Mouse (Mus musculus) spleen, postnatal 4 days (tissue): ENCODE data around the gene Ppp1r1c.
A peak's percentile ranks its signal among the peaks of the same experiment; 100 is the strongest.
"Not testable (repeated sequence)": the region's sequence is repeated elsewhere in the genome, so short reads cannot be mapped to it uniquely, and the experiment has no call there.

Experiments used
- DNase-seq, 2 experiments: peaks; one replicate each; pipeline ENCODE4 v3.0.0; 2022; ENCODE audit warnings: low spot score in 2 of 2

Gene Ppp1r1c

GRCm38 (mm10) chr2:79744164-79744563 lies 36.6 kb downstream of the Ppp1r1c start:
- DNase-seq: no peak

- no peak for DNase-seq
Observed at GRCm38 (mm10) chr2:79751685-79752084, 44.1 kb downstream of the Ppp1r1c start.

- DNase-seq: no peak
Observed at GRCm38 (mm10) chr2:79760018-79760417, 52.4 kb downstream of the Ppp1r1c start.

- no peak for DNase-seq
Observed at GRCm38 (mm10) chr2:79762723-79763388, 55.3 kb downstream of the Ppp1r1c start.

- DNase-seq: no peak
Observed at GRCm38 (mm10) chr2:79765032-79765431, 57.5 kb downstream of the Ppp1r1c start.

GRCm38 (mm10) chr2:79765723-79766122 lies 58.1 kb downstream of the Ppp1r1c start:
- DNase-seq: no peak

- no peak for DNase-seq
Observed at GRCm38 (mm10) chr2:79768625-79769024, 61.0 kb downstream of the Ppp1r1c start.

GRCm38 (mm10) chr2:79770307-79770706 lies 62.7 kb downstream of the Ppp1r1c start:
- DNase-seq: no peak

- peak; percentile 50 to 85 for DNase-seq
Observed at GRCm38 (mm10) chr2:79774372-79774771, 66.8 kb downstream of the Ppp1r1c start.

- DNase-seq: no peak
Observed at GRCm38 (mm10) chr2:79777801-79778200, 70.2 kb downstream of the Ppp1r1c start.

GRCm38 (mm10) chr2:79780772-79781171 lies 73.2 kb downstream of the Ppp1r1c start:
- DNase-seq: no peak

- no peak for DNase-seq
Observed at GRCm38 (mm10) chr2:79785541-79786134, 78.1 kb downstream of the Ppp1r1c start.

- no peak for DNase-seq
Observed at GRCm38 (mm10) chr2:79786467-79786866, 78.9 kb downstream of the Ppp1r1c start.

- no peak for DNase-seq
Observed at GRCm38 (mm10) chr2:79793186-79793585, 85.6 kb downstream of the Ppp1r1c start.

- no peak for DNase-seq
Observed at GRCm38 (mm10) chr2:79797444-79797843, 89.9 kb downstream of the Ppp1r1c start.

- DNase-seq: no peak
Observed at GRCm38 (mm10) chr2:79798627-79799026, 91.0 kb downstream of the Ppp1r1c start.

GRCm38 (mm10) chr2:79815708-79816484 lies 108.3 kb downstream of the Ppp1r1c start:
- DNase-seq: no peak

GRCm38 (mm10) chr2:79819543-79819942 lies 112.0 kb downstream of the Ppp1r1c start:
- DNase-seq: no peak

- no peak for DNase-seq
Observed at GRCm38 (mm10) chr2:79825853-79826252, 118.3 kb downstream of the Ppp1r1c start.

GRCm38 (mm10) chr2:79839090-79839489 lies 131.5 kb downstream of the Ppp1r1c start:
- no peak for DNase-seq

- no peak for DNase-seq
Observed at GRCm38 (mm10) chr2:79839513-79839912, 131.9 kb downstream of the Ppp1r1c start.

GRCm38 (mm10) chr2:79847396-79847795 lies 139.8 kb downstream of the Ppp1r1c start:
- DNase-seq: not testable (repeated sequence)

GRCm38 (mm10) chr2:79856874-79857273 lies 149.3 kb downstream of the Ppp1r1c start:
- DNase-seq: no peak
